Mouse (Mus musculus): ENCODE data around the gene Acvrl1. TPM values are rescaled to one million over a fixed set of nuclear protein-coding genes. Genes with fewer than 3 reads are reported as not detected.

Gene Acvrl1
- polyA plus RNA-seq, 1 experiment from 2014 or later: 4.4 TPM

GRCm38 (mm10) chr15:101192651-101193050 lies 64.3 kb downstream of the Acvrl1 start:
- peaks cover 38% of the 10 kb centered on the region for H3K36me3 ChIP-seq (ENCODE audit: control insufficient read depth, insufficient read depth, low read length)
- peaks cover 15% of the 10 kb centered on the region; the same call in 1 of the 2 replicates for H3K4me1 ChIP-seq (ENCODE audit: control insufficient read depth, insufficient read depth, low read length)
- no peak overlapping the region for H3K9ac ChIP-seq (replicated peaks; ENCODE audit: low read length)
- no peak overlapping the region for H3K4me2 ChIP-seq (ENCODE audit: low read length)
- ATAC-seq (ENCODE audit: low FRiP score, low TSS enrichment) (no peak), DNase-seq (no peak)
- no peaks in the 10 kb centered on the region for H3K27me3 ChIP-seq (ENCODE audit: control insufficient read depth, insufficient read depth, low read length)
- 85% methylated on average over 7 of the region's 7 CpGs for WGBS
- H3K4me3 ChIP-seq (replicated peaks; ENCODE audit: low read depth, low read length): no peak overlapping the region
- no peak overlapping the region for H3K27ac ChIP-seq (replicated peaks; ENCODE audit: low read depth, low read length)
- H3K9me3 ChIP-seq (ENCODE audit: control insufficient read depth, low read length): no peaks in the 10 kb centered on the region

GRCm38 (mm10) chr15:101193971-101194370 lies 65.6 kb downstream of the Acvrl1 start:
- Histone ChIP-seq H3K27ac (replicated peaks; ENCODE audit: low read depth, low read length) (no peak overlapping the region), H3K4me3 (replicated peaks; ENCODE audit: low read depth, low read length) (no peak overlapping the region), H3K27me3 (ENCODE audit: control insufficient read depth, insufficient read depth, low read length) (no peaks in the 10 kb centered on the region), H3K4me2 (ENCODE audit: low read length) (no peak overlapping the region), H3K4me1 (ENCODE audit: control insufficient read depth, insufficient read depth, low read length) (peaks cover 15% of the 10 kb centered on the region; the same call in 1 of the 2 replicates), H3K9me3 (ENCODE audit: control insufficient read depth, low read length) (no peaks in the 10 kb centered on the region), H3K9ac (replicated peaks; ENCODE audit: low read length) (no peak overlapping the region), H3K36me3 (ENCODE audit: control insufficient read depth, insufficient read depth, low read length) (peaks cover 49% of the 10 kb centered on the region)
- WGBS: 97% methylated on average over 6 of the region's 6 CpGs
- DNase-seq (no peak), ATAC-seq (ENCODE audit: low FRiP score, low TSS enrichment) (no peak)

Small RNA genes lying within 50 kb of the gene (microRNA-seq; reads per million reads assigned to microRNA genes)
- 0.73 reads per million for gene Mir6962

Other genes starting within 250 kb of the Acvrl1 start
- gene Gm47841, start 81.1 kb upstream of the Acvrl1 start, polyA plus RNA-seq (2014; fragmentation: Nextera tagmentation; extraction: Ambion mirVana): not detected in 2 replicates
- 0.09 and 0.11 TPM in 2 replicates for gene Fignl2, start 50.0 kb upstream of the Acvrl1 start, polyA plus RNA-seq (2014; fragmentation: Nextera tagmentation; extraction: Ambion mirVana)
- not detected in 2 replicates for gene Ankrd33, start 12.8 kb upstream of the Acvrl1 start, polyA plus RNA-seq (2014; fragmentation: Nextera tagmentation; extraction: Ambion mirVana)
- 30.4 and 39.0 TPM in 2 replicates for gene Acvr1b, start 45.5 kb downstream of the Acvrl1 start, polyA plus RNA-seq (2014; fragmentation: Nextera tagmentation; extraction: Ambion mirVana)
- gene Grasp, start 95.7 kb downstream of the Acvrl1 start, polyA plus RNA-seq (2014; fragmentation: Nextera tagmentation; extraction: Ambion mirVana): 0.93 and 0.97 TPM in 2 replicates
- gene Nr4a1, start 125.7 kb downstream of the Acvrl1 start, polyA plus RNA-seq (2014; fragmentation: Nextera tagmentation; extraction: Ambion mirVana): 2.9 and 3.5 TPM in 2 replicates
- 61.2 and 87.4 TPM in 2 replicates for gene Atg101, start 155.8 kb downstream of the Acvrl1 start, polyA plus RNA-seq (2014; fragmentation: Nextera tagmentation; extraction: Ambion mirVana)
- gene 6030408B16Rik, start 164.7 kb downstream of the Acvrl1 start, polyA plus RNA-seq (2014; fragmentation: Nextera tagmentation; extraction: Ambion mirVana): 0.30 and 0.51 TPM in 2 replicates
- not detected in 2 replicates for gene Krt80, start 241.6 kb downstream of the Acvrl1 start, polyA plus RNA-seq (2014; fragmentation: Nextera tagmentation; extraction: Ambion mirVana)